Mouse (Mus musculus): Measurements from ENCODE around the gene Golga4. TPM values are rescaled to one million over a fixed set of nuclear protein-coding genes. Genes with fewer than 3 reads are reported as not detected.

Golga4 gene
- polyA plus RNA-seq, 1 experiment from 2014 or later = 34.1 TPM

- DNase-seq (ENCODE audit: low spot score) = no peak
Measured at GRCm38 (mm10) chr9:118488896-118489578, 17.0 kb upstream of the Golga4 start.

- DNase-seq (ENCODE audit: low spot score) = peak; percentile 80
Measured at GRCm38 (mm10) chr9:118489579-118490019, 16.5 kb upstream of the Golga4 start.

- no peak for DNase-seq (ENCODE audit: low spot score)
Measured at GRCm38 (mm10) chr9:118491195-118491594, 14.9 kb upstream of the Golga4 start.

GRCm38 (mm10) chr9:118492932-118493698 lies 13.0 kb upstream of the Golga4 start:
- DNase-seq (ENCODE audit: low spot score) = no peak

GRCm38 (mm10) chr9:118494106-118494505 lies 12.0 kb upstream of the Golga4 start:
- no peak for DNase-seq (ENCODE audit: low spot score)

- no peak for DNase-seq (ENCODE audit: low spot score)
Measured at GRCm38 (mm10) chr9:118495933-118496332, 10.1 kb upstream of the Golga4 start.

GRCm38 (mm10) chr9:118496952-118497351 lies 9.1 kb upstream of the Golga4 start:
- no peak for DNase-seq (ENCODE audit: low spot score)

GRCm38 (mm10) chr9:118498061-118498460 lies 8.0 kb upstream of the Golga4 start:
- no peak for DNase-seq (ENCODE audit: low spot score)

- DNase-seq (ENCODE audit: low spot score) = no peak
Measured at GRCm38 (mm10) chr9:118500963-118501362, 5.1 kb upstream of the Golga4 start.

- no peak for DNase-seq (ENCODE audit: low spot score)
Measured at GRCm38 (mm10) chr9:118504656-118505055, 1.4 kb upstream of the Golga4 start.

- DNase-seq (ENCODE audit: low spot score) = peak; percentile 23
Measured at GRCm38 (mm10) chr9:118506404-118507231, 551 bp downstream of the Golga4 start.

- DNase-seq (ENCODE audit: low spot score) = no peak
Measured at GRCm38 (mm10) chr9:118507552-118507951, 1.5 kb downstream of the Golga4 start.

GRCm38 (mm10) chr9:118508601-118509000 lies 2.5 kb downstream of the Golga4 start:
- no peak for DNase-seq (ENCODE audit: low spot score)

- no peak for DNase-seq (ENCODE audit: low spot score)
Measured at GRCm38 (mm10) chr9:118510941-118511690, 5.0 kb downstream of the Golga4 start.

GRCm38 (mm10) chr9:118512681-118513233 lies 6.7 kb downstream of the Golga4 start:
- no peak for DNase-seq (ENCODE audit: low spot score)

- no peak for DNase-seq (ENCODE audit: low spot score)
Measured at GRCm38 (mm10) chr9:118515476-118515875, 9.4 kb downstream of the Golga4 start.

GRCm38 (mm10) chr9:118516162-118516561 lies 10.1 kb downstream of the Golga4 start:
- no peak for DNase-seq (ENCODE audit: low spot score)

- DNase-seq (ENCODE audit: low spot score) = no peak
Measured at GRCm38 (mm10) chr9:118517619-118518018, 11.6 kb downstream of the Golga4 start.

GRCm38 (mm10) chr9:118519101-118519500 lies 13.0 kb downstream of the Golga4 start:
- peak; percentile 13 for DNase-seq (ENCODE audit: low spot score)

GRCm38 (mm10) chr9:118520011-118520410 lies 13.9 kb downstream of the Golga4 start:
- no peak for DNase-seq (ENCODE audit: low spot score)

- DNase-seq (ENCODE audit: low spot score) = no peak
Measured at GRCm38 (mm10) chr9:118520858-118521257, 14.8 kb downstream of the Golga4 start.
